Comparison of ENCODE assay signal across 9 mouse cellular contexts in the genomic region with DNA sequence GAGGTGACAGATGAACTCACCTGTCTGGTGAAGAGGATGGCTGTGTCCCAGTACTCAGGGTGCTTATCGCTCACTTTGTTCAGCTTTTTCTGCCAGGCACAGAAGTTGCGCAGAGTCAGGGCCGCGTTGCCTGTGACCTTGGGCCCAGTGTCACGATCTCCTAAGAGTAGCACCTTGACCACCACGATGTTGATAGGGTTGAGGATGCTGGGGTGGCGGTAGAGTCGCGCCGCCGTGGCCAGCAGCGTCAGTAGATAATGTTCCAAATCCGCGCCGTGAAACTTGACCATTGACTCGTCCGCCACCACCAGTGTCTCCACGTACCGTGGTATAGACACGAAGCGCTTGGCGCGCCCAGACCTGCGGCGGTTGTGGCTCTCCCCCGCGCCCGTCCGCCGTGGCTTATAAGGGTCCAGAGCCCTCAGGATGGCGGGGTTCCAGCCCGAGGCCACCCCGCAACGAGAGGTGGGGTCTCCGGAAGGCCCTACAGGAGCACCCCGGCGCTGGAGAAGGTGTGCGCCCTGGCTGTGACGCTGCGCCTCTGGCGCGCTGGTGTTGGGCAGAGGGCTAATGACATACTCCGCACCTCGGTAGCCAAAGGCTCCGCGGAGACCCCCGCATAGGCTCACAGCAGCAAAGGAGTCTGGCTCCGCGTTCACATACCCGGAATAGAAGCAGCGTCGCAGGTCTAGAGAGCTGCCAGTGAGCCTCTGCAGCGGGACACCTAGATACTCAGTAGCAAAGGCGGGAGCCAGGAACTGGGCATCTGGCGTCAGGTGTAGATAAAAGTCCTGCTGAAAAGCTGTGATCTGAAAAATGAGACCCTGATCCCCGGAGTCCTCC. TPM values are rescaled to one million over a fixed set of nuclear protein-coding genes. Genes with fewer than 3 reads are reported as not detected.
DNase-seq lines count a peak whose midpoint lies in the region; ATAC-seq and TF ChIP-seq lines count a peak whose summit lies in the region.
"Had no signal": no experiment of that assay in that cellular context is flagged by ENCODE, and none has a peak within 500 bp of the region (broad histone marks: within the 10 kb centered on the region; RNA-seq: fewer than 3 reads in every experiment).

No protein-coding gene starts in this region.

- no peaks in the 10 kb centered on the region; the same call in 1 of the 2 replicates for H3K4me1 ChIP-seq in cortical plate, adult 2 months (ENCODE audit: control insufficient read depth, insufficient read depth, low read length)
- peaks cover 3% of the 10 kb centered on the region; the same call in 1 of the 2 replicates for H3K4me1 ChIP-seq in midbrain, embryonic 11.5 days (ENCODE audit: control insufficient read depth, insufficient read depth, low read length)
- H3K4me1 ChIP-seq in thymus, adult 2 months (replicated peaks; ENCODE audit: control insufficient read depth, insufficient read depth, low read length) = no peaks in the 10 kb centered on the region

- intact Hi-C loops in heart, postnatal 14 days (cut with DNase I) = loop anchor here (5.0 kb wide), 1 partner anchor 349 kb away; no protein-coding TSS in a partner anchor

- H3K4me3 ChIP-seq in cortical plate, adult 2 months (ENCODE audit: insufficient read depth, low read length) = peak overlapping the region; percentile 68
- peak overlapping the region; percentile 42 for H3K4me3 ChIP-seq in midbrain, embryonic 11.5 days (ENCODE audit: low read depth, low read length)
- H3K4me3 ChIP-seq in thymus, adult 2 months (ENCODE audit: control insufficient read depth, insufficient read depth, low read length) = no peak overlapping the region

- peak overlapping the region; percentile 82 for H3K4me2 ChIP-seq in midbrain, embryonic 11.5 days

- peak; percentile 91 for DNase-seq in heart, adult 11 months
- DNase-seq in heart, adult 8-10 months (ENCODE audit: low spot score) = no peak
- peak; percentile 23 to 29 for DNase-seq in heart, postnatal 14 days
- peak; percentile 94 for DNase-seq in midbrain, embryonic 11.5 days (ENCODE audit: low spot score, missing footprints)
- DNase-seq in frontal cortex, postnatal 36 days (ENCODE audit: low spot score in 2 of 2) = no peak
- DNase-seq in thymus, adult 2 months = no peak
- no peak for DNase-seq in cerebellum, adult 11 months

- no peak for TF ChIP-seq CTCF in cortical plate, adult 2 months (IDR thresholded peaks at IDR 0.05; ENCODE audit: extremely low read depth, insufficient read depth, low read length)
- TF ChIP-seq CTCF in thymus, adult 2 months (IDR thresholded peaks at IDR 0.05; ENCODE audit: borderline replicate concordance, control insufficient read depth, extremely low read depth, insufficient read depth, low read length, poor library complexity) = no peak

- H3K27ac ChIP-seq in cortical plate, adult 2 months (ENCODE audit: insufficient read depth, low read length) = no peak overlapping the region
- no peak overlapping the region for H3K27ac ChIP-seq in midbrain, embryonic 11.5 days (ENCODE audit: low read depth, low read length)
- no peak overlapping the region for H3K27ac ChIP-seq in thymus, adult 2 months (ENCODE audit: control insufficient read depth, insufficient read depth, low read length)

- peak overlapping the region; percentile 15; the same call in 1 of the 2 replicates for H3K9ac ChIP-seq in midbrain, embryonic 11.5 days (ENCODE audit: low read length)

- 4% methylated on average over 56 of the region's 56 CpGs for WGBS in midbrain, embryonic 11.5 days
- 15% methylated on average over 56 of the region's 56 CpGs for WGBS in thymus, adult 2 months

- no peak for TF ChIP-seq POLR2A in cortical plate, adult 2 months (IDR thresholded peaks at IDR 0.05; ENCODE audit: extremely low read depth, insufficient read depth, low read length)
- TF ChIP-seq POLR2A in thymus, adult 2 months (IDR thresholded peaks at IDR 0.05; ENCODE audit: control insufficient read depth, extremely low read depth, insufficient read depth, low read length, poor library complexity) = no peak

- peak; percentile 57; the same call in 1 of the 2 replicates for ATAC-seq in midbrain, embryonic 11.5 days (ENCODE audit: low FRiP score)

- H3K27me3 ChIP-seq in midbrain, embryonic 11.5 days (ENCODE audit: control insufficient read depth, insufficient read depth, low read length) = peaks cover 19% of the 10 kb centered on the region
- 0 out of 2 replicates have a peak, but pooled peaks cover 3% of the 10 kb centered on the region for H3K27me3 ChIP-seq in thymus, adult 2 months (ENCODE audit: control insufficient read depth, insufficient read depth, low read length)

- H3K36me3 ChIP-seq in midbrain, embryonic 11.5 days (ENCODE audit: control insufficient read depth, insufficient read depth, low read length) = no peaks in the 10 kb centered on the region
- H3K36me3 ChIP-seq in thymus, adult 2 months (ENCODE audit: control insufficient read depth, insufficient read depth, low read length) = no peaks in the 10 kb centered on the region

- no peaks in the 10 kb centered on the region for H3K9me3 ChIP-seq in midbrain, embryonic 11.5 days (ENCODE audit: control insufficient read depth, low read length)

RNA-seq across cellular contexts. Expression of a gene that starts 0.8 kb away (rescaled TPM):
- total RNA-seq in heart, adult 8-10 months (2022) = 1 to 10 TPM; 4.6 to 7.1 (median 5.9) TPM
- 3.6 and 3.7 TPM in 2 replicates for polyA plus RNA-seq in cortical plate, adult 2 months (2012; rRNA removed)
- 10 to 100 TPM; 13.1 to 15.9 TPM for total RNA-seq in heart, postnatal 14 days (2021)
- 2.8 and 3.2 TPM in 2 replicates for polyA plus RNA-seq in midbrain, embryonic 11.5 days (2014; fragmentation: Nextera tagmentation; extraction: Ambion mirVana)
- polyA plus RNA-seq in thymus, adult 2 months (2012; rRNA removed) = 0.88 and 1.5 TPM in 2 replicates

RNA-seq across cellular contexts. Expression of a gene that starts 20.9 kb away (rescaled TPM):
- 1 to 10 TPM; 2.2 to 3.3 (median 2.9) TPM for total RNA-seq in heart, adult 8-10 months (2022)
- polyA plus RNA-seq in cortical plate, adult 2 months (2012; rRNA removed) = 2.0 TPM in 2 replicates
- total RNA-seq in heart, postnatal 14 days (2021) = 1 to 10 TPM; 4.4 to 6.8 TPM
- 0.33 and 0.57 TPM in 2 replicates for polyA plus RNA-seq in midbrain, embryonic 11.5 days (2014; fragmentation: Nextera tagmentation; extraction: Ambion mirVana)
- polyA plus RNA-seq in thymus, adult 2 months (2012; rRNA removed) = 0.52 and 0.57 TPM in 2 replicates
- total RNA-seq: hematopoietic stem cell, adult 5-6 weeks had no signal

Comparison
In these comparisons a context has a peak if more than half of its experiments do, and no peak if none do; other contexts are left out.
1. DNase-seq: peak in heart, adult 11 months (single experiment), heart, postnatal 14 days (2 of 2) and midbrain, embryonic 11.5 days (single experiment); none in heart, adult 8-10 months (single experiment), frontal cortex, postnatal 36 days (0 of 2), thymus, adult 2 months (single experiment) and cerebellum, adult 11 months (single experiment).